Mouse (Mus musculus) cerebellum, postnatal 10 days (tissue): ENCODE measurements around the gene Mthfd2l.

ENCODE experiments used
- DNase-seq, 2 experiments: peaks; one replicate each; pipeline ENCODE4 v3.0.0; 2021; ENCODE audit warnings: mixed read lengths in 2 of 2

Gene Mthfd2l

GRCm38 (mm10) chr5:90930971-90931851 lies at the start of gene Mthfd2l:
Gene Mthfd2l (plus strand): TSS chr5:90931117.
- DNase-seq, result peak; percentile 90 to 92

GRCm38 (mm10) chr5:90881682-90882081 lies 49.2 kb upstream of the Mthfd2l start:
- DNase-seq, result no peak

GRCm38 (mm10) chr5:90882146-90882545 lies 48.8 kb upstream of the Mthfd2l start:
- DNase-seq, result no peak

DNA sequence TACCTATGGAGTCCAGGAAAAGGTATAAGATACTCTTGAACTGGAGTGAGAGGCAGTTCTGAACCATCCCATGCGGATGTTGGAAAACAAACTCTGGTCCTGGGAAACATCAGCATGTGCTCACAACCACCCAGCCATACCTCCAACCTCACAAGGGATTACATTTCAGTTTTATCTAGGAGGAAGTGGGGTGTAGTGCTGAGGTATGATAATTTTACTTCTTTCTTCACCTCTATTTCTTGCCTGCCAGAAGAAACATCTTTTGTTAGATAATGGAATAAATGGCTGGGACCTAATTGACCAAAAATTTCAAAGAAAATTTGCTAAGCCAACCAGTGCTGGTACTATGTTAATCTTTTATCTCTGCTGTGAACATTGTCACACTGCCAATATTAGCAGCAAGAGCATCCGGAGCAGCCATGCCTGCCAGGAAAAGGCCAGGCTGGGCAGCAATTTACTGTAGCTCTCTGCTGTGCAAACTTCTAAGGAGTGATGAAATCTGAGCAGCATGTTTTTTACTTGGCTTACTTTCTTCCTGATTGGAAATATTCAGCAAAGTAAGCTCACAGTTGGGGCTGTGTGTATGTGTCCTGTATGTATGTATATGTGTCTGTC lies 46.2 kb upstream of the Mthfd2l start:
- DNase-seq, result peak; percentile 59 to 63

DNA sequence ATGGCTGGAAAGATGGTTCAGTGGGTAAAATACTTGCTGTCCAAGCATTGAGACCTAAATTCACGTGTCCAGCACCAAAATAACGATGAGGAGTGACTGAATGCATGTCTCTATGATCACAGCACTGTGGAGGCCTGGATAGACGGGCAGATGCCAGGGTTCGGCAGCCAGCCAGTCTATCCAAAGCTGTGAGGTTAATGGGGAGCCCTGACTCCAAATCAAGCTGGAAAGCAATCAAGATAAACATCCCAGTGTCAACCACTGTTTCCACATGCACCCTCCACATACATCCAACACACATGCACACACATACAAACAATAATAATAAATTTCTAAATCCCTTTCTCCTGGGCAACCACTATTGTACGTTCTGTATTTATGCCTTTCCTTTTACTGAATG lies 42.3 kb upstream of the Mthfd2l start:
- DNase-seq, result peak; percentile 54 to 60

GRCm38 (mm10) chr5:90890519-90891463 lies 40.1 kb upstream of the Mthfd2l start, which contains the start of gene Cxcl1:
Gene Cxcl1 (plus strand): TSS chr5:90891241.
- DNase-seq, result peak; percentile 62 to 68

- DNase-seq, result no peak
Observed at GRCm38 (mm10) chr5:90891464-90891813, 39.5 kb upstream of the Mthfd2l start.

DNA sequence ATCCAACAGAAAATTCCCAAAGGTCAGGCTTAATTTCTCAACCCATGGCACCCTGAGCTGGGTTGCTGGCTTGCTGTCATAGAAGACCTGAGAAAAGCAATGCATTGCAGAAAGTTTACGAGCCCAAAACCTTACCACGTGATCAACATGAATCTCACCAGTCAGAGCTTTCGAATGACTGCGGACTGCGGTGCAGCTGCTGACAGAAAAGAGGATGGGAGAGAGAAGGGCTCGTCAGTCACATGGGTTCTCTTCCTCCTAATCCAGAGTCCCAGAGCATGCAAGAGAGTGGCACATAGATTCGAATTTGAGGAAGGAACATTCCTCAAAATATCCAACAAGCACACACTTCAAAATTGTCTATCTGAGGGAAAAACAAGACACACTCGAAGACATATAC lies 36.7 kb upstream of the Mthfd2l start:
- no peak for DNase-seq

- no peak for DNase-seq
Observed at GRCm38 (mm10) chr5:90897429-90897828, 33.5 kb upstream of the Mthfd2l start.

DNA sequence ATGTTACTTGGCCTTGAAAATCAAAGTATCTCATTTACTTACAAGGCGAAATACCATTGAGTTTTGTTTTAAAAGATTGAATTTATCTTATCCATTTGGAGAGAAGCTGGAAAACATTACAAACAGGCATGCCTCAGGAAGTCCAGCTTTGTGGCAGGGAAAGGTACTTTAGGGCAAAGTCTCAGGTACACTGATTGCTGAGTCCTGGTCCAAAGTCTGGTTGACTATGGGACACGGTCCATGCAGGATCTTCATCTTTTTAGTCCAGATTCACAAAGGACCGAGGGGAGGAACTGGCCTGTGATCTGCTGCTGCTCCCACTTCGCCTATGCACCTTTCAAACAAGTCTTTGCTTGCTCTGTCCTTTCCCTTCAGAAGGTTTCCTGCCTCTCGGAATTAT lies 31.6 kb upstream of the Mthfd2l start:
- DNase-seq, result no peak

DNA sequence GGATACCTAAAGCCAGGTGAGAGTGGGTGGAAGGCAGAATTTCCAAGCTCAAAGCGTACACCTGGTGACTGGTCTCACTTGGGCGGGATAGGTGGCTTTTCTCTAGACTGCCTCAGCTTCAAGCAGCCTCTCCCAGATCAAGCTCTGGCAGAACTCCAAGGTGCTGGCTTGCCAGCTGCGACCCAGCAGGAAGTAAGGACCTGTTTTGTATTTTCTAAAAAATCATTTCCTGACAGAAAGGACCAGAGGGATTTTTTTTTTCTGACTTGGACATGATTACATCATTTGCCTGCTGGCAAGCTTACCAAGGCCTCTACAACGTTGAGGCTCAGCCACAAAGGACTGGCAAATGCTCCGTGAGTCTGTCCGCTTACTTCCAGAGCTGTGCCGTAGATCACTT lies 30.8 kb upstream of the Mthfd2l start:
- DNase-seq, result peak; percentile 79 to 82

DNA sequence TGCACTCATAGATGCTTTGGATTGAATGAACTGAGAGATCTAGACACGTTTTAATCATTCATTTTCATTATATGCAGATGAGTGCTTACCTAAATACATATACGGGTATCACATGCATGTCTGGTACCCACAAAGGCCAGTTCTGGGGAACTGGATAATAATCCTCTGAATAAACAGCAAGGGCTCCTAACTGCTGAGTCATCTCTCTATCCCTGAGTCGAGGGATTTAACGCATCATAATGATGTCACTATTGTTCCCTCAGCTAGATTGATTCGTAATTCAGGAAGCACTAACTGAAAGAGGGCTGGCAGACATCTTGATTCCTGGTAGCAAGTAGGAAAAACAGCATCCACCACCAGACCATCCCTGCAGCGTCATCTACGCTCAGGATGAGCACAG lies 30.2 kb upstream of the Mthfd2l start:
- no peak for DNase-seq

DNA sequence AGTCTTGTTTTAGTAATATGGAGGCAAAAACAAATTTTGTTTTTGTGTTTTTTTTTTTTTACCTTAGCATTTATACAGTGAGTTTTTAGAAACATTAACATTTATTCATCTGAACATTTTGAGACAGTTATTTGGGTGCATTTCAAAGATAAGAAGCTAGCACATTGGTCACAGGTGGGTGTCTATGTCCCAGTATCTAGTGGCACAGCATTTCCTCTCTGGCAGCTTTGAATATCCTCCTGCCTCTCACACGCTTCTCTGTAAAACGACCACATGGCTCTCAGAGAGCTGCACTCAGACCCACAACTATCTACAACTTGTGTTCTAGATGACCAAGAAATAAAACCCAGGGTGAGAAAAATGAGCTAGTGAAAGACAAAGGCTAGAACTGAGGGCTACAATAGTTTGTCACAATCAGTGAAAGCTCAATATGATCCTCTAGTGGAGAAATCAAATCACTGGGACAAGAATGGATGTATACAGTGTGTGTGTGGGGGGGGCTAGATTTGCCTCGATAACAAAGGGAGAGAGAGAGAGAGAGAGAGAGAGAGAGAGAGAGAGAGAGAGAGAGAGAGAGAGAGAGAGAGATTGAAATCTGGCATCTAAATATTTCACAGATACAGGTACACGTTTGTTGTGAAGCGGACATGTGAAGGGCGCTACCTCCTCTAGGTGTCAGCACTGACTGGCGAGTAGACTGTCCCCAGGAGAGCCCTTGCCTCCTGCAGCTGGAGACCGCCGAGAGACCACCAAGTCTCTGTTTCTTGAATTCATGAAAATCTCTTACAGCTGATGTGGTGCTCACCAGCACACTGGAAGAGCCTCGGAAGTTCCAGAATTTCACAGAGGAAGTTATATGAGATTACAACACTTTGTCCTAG lies 28.3 kb upstream of the Mthfd2l start:
- DNase-seq, result peak; percentile 32 to 40

GRCm38 (mm10) chr5:90903339-90904020 lies 27.4 kb upstream of the Mthfd2l start, which contains the start of gene Cxcl2:
Gene Cxcl2 (plus strand): TSS chr5:90903871.
- DNase-seq, result peak in 1 of 2 experiments; percentile 10

DNA sequence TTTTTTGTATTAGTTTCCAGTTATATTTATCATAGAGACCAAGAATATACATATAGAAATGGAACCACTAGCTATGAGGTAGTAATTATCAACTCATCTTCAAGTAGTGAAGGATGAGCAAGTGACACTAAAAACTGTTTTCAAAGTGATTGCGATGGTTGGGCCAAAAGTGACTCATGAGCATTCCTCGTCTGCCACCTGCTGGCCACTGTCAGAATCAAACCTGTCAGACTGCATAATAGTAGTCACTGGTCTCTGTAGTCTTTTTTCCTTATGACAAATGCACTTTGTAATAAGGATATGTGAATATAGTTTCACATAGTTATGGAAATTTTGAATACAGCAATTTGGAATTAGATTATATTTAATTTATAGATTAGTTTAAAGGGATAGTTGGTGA lies 21.9 kb upstream of the Mthfd2l start:
- DNase-seq, result peak; percentile 78 to 80

DNA sequence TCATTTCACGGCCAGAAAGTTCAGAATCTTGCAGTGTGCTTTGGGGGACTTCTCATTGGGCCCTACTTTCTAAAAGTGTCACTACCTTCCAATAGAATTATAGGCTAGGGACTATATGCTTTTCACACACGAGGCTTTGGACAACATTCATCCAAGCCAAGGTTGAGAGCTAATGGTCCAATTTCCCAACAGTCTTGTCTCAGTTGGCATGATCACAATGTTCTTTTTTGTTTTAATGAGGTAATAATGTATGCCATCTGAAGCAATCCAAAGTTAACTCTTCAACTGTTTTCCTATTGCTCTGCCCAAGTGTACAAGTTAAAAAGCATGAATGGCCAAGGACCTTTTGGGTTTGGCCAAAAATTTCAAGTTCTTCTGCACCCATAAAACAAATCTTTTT lies 11.4 kb upstream of the Mthfd2l start:
- DNase-seq, result no peak

DNA sequence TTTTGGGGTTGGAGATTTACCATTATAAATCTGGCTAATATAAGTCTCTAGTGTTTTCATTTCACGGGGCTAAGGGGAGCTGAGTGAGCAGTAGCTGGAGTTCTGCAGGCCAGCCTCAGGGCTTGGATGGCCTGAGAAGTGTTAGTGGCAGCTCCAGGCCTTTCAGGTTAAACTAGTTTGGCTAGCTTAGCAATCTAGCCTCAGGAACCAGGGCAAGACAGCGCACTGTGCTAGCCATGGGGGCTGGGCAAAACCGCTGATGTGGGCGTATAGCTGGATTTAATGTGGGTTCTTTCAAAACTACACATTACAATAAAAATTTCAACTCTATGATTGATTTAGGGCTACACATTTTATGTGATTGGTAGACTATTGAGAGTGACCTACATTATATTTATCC lies 8.0 kb upstream of the Mthfd2l start:
- DNase-seq, result no peak

GRCm38 (mm10) chr5:90930546-90930945 lies 371 bp upstream of the Mthfd2l start:
- no peak for DNase-seq

- DNase-seq, result peak in 1 of 2 experiments; percentile 16
Observed at GRCm38 (mm10) chr5:90931911-90932310, 994 bp downstream of the Mthfd2l start.

DNA sequence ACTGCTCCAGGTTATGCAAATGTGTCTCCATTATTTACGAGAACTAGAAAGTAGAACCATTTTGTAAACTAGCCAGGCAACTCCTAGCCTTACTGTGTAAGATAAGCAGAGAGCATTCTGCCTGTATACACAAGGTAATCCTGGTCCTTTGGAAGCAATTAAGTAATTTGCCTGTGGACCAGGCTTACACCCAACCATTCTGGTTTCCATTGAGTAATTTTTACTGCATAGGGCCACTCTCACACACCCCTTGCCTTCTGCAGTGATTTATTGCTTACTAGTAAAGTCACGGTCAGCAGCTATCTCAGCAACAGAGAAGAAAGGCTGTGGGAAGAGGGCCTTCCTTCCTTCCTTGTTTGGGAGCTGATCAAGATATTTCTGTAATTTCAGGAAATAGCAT lies 5.8 kb downstream of the Mthfd2l start:
- DNase-seq, result no peak

DNA sequence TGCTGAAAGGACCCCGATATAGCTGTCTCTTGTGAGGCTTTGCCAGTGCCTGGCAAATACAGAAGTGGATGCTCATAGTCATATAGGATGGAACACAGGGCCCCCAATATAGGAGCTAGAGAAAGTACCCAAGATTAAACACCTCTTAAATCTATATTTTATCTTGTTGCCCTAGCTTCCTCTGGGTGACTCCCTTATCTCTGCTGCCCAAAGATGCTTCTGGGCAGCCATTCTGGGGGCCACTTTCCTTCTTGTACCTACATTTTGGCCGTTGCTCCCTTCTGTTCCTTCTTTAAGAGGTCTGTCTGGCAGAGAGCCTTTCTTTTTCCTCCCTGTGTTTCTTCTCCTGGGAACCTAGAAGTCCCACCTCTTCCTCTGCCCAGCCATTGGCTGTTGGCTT lies 14.5 kb downstream of the Mthfd2l start:
- DNase-seq, result no peak
